Mouse (Mus musculus) liver, postnatal 0 days (tissue): ENCODE results near the gene Gm13277.
"Not testable (repeated sequence)": the region's sequence is repeated elsewhere in the genome, so short reads cannot be mapped to it uniquely, and the experiment has no call there.

Experiments
- CTCF ChIP-seq: sonication (generic); IDR thresholded peaks from 2 replicates; pipeline ENCODE4 v1.5.1; 2016; ENCODE audit warnings: antibody characterized with exemption, low read depth
- EP300 ChIP-seq: IDR thresholded peaks from 2 replicates; pipeline ENCODE4 v1.6.1; 2016; ENCODE audit warnings: antibody characterized with exemption, low read depth, mild to moderate bottlenecking

- not testable (repeated sequence) for TF ChIP-seq EP300
- TF ChIP-seq CTCF = peak; percentile 26
Measured at GRCm38 (mm10) chr4:88782335-88782734, 6.1 kb upstream of the Gm13277 start.
